Mouse (Mus musculus): ENCODE results near the gene Ccdc60.
"Not testable (repeated sequence)": the region's sequence is repeated elsewhere in the genome, so short reads cannot be mapped to it uniquely, and the experiment has no call there.

Gene Ccdc60

GRCm38 (mm10) chr5:116180594-116180993, 108.2 kb downstream of the Ccdc60 start:
- DNase-seq = no peak

DNA sequence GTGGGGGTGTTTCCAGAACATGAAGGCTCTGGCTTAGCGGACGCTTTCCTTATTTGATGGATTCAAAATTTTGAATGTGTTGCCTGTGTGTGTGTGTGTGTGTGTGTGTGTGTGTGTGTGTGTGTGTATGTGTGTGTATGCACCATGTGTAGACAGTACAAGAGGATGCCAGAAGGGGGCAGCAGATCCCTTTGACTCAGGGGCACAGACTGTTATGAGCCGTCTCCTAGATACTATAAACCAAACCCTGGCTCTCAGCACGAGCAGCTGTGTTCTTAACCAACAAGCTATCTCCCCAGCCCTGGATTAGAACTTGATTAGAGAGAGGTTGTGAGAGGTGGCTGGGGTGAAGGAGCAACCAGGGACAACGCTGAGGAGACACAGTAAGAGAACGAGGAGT, 117.1 kb downstream of the Ccdc60 start:
- no peak for DNase-seq

GRCm38 (mm10) chr5:116166965-116167364, 121.8 kb downstream of the Ccdc60 start:
- DNase-seq = no peak

DNA sequence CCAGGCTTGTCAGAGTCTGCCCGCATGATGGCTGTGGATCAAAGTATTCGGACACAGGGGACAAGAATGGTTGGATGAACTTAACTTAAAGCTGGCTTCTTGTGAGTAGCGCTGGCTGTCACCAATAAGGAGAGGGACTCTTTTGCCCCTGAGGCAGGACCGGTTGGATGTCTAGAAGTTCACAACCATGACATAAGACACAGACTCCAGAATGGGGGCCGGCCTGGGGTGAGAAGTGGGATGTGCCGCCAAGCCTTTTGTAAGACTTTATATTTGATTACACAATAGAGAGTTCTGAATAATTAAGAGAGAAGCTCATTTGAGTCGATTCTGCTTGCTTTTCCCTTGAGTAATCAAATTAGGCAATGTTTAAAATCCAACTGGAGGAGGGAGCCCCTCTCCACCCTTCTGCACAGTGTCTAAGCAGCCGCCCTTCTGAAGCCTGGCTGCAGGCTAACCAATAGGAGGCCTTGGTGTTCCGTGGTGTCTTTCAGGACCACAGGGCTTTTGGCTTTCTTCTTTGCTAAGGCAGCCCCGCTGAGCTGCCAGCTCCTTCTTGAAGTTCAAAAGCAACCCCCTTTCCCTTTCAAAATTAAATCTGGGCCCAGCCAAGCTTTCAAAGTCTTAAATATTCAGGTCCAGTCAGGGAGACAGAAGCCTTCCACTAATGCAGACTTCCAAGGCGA, 123.4 kb downstream of the Ccdc60 start:
- DNase-seq = no peak

DNA sequence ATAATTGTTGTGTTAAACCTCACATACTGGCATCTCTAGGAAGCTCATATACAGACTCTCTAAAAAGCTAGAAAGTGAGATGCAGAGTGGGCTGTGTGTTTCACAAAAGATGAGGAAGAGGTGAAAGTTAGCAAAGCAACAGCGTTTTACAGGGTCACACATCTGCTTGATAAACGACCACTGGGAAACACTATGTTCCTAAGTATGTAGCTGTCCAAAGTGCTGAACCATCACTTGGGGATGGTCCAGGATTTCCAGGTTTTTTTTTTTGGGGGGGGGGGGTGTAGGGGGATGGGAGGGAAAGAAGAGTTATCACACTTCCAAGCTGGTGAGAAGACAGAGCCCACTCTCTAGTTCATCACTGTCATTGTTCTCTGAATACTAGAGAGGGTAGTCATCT, 134.0 kb downstream of the Ccdc60 start:
- no peak for DNase-seq

DNA sequence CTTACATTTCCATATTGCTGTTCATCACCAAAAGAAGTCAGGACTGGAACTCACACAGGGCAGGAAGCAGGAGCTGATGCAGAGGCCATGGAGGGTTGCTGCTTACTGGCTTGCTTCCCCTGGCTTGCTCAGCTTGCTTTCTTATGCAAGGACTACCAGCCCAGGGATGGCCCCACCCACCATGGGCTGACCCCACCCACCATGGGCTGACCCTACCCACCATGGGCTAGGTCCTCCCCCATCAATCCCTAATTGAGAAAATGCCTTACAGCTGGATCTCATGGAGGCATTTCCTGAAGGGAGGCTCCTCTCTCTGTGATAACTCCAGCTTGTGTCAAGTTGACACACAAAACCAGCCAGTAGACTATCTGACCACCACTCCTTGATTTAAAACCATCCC, 142.3 kb downstream of the Ccdc60 start:
- not testable (repeated sequence) for DNase-seq

DNA sequence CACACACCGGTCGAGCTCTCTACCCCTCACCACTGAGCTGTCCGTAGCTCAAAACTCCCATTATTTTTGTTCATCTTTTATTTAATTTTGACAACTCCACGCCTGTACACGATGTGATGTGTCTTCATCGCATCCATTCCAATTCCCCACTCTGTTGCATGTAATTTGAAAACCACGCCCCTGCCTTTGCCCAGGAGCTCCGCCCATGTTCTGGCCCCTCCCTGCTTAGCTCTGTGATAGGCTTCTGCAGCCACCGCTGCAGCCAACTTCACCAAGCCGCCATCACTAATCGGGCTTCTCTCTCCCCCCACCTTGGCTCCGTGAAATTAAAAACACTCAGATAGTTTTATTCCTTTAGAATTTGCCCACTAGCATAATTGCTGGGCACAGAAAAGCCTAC, 144.1 kb downstream of the Ccdc60 start:
- no peak for DNase-seq

- DNase-seq = no peak
Observed at GRCm38 (mm10) chr5:116140682-116141081, 148.1 kb downstream of the Ccdc60 start.

GRCm38 (mm10) chr5:116123344-116123743, 165.4 kb downstream of the Ccdc60 start:
- DNase-seq = peak; percentile 95

DNA sequence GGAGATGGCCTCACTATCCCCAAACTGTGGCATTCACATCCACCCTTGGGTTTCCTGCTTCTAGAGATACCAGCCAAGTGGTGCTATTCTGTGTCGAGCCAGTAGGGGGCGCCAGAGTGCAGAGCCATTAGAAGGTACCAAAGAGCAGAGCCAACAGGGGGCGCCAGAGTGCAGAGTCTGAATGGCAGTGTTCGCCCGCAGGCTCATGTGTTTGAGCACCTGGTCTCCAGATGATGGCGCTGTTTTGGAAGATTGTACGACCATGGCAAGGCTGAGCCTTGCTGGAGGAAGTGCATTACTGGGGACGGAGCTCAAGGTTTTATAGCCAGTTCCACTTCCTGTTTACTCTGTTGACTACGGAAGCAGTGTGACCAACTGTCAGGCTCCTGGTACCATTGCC, 172.2 kb downstream of the Ccdc60 start:
- DNase-seq = peak; percentile 87

GRCm38 (mm10) chr5:116116110-116116509, 172.7 kb downstream of the Ccdc60 start:
- peak; percentile 61 for DNase-seq

- peak; percentile 29 for DNase-seq
Observed at GRCm38 (mm10) chr5:116115071-116115834, 173.5 kb downstream of the Ccdc60 start.

DNA sequence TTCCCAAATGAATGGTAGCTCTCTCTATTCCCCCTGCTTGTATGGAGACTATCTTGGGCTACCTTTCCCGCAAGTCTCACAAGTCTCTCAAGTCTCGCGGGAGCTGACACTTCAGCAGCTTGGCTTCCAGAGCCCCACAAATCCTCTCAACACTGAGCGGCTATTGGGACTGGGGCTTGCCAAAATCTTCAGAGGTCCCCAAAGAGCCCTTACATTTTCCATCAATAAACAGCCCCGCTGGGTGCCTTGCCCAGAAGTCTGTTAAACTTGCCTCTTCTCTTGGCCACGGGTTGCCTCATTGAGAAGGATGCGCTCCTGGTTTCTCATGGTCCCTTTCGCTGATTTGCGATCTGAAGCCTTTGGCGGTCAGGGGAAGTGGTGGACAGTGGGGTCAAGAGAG, 180.1 kb downstream of the Ccdc60 start:
- peak; percentile 76 for DNase-seq

DNA sequence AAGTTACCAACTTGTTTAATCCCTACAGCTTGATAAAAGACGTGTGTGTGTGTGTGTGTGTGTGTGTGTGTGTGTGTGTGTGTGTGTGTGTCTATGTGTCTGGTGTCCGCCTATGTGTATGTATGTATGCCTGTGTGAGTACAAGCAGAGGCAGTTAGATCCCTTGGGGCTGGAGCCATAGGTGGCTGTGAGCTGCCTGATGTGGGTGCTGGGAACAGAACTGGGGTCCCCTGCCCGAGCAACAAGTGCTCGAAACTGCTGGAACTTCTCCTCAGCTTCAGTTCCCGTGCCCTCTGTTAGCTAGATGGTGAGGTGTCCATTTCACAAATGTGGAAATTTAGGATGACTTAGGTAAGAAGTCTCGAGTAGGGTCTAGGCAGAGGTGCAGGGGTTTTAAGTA, 204.6 kb downstream of the Ccdc60 start:
- DNase-seq = peak; percentile 63

- peak; percentile 72 for DNase-seq
Observed at GRCm38 (mm10) chr5:116083081-116083480, 205.7 kb downstream of the Ccdc60 start, which contains the start of gene Tmem233. Tmem233 (minus strand) TSS chr5:116083244.

DNA sequence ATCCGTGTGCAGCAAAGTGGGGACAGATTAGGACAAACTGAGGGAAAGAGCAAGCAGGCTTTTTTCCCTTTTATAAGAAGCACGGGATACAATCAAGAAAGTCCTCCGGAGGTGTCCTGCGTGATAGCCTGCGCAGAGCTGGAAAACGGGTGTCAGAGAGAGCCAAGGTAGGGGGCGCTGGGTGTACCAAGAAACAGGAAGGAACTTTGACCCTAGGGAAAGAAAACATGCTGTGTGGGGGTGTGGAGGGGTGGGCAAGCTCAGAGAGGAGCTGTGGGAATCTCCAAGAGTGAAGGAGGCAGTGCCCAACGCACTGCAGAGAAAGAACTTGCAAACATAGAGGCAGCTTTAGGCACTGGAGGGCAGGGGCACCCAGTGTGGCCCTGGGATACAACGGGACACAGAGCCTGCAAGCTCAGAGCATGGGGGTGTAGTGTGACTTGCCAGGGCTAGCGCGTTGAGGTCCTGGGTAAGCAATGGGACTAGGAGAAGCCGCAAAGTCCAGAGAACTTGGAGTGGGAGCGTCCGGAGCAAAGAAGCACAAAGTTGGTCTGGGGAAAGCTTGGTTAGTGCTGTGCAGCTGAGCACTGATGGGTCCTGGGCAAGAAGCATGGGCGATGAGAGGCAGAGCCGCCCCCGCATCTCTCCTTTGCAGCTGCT, 206.4 kb downstream of the Ccdc60 start:
- DNase-seq = peak; percentile 79

DNA sequence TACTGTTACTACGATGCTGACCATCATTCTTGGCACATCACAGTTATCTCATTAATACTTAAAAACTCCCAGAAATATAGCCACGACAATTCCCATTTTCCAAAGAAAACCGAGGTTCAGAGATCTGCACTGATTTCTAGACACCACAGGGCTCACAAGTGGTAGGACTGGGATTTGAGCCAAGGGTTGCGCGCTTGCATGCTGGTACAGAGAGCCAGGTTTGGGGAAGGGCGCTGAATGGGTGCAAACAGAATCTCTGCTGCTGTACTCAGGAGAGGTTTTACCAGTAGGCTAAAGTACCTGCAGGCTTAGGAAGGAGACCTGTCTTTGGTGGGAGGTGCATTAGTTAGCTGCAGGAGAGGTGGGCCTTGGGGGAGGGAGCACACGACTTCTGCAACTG, 207.2 kb downstream of the Ccdc60 start:
- DNase-seq = peak; percentile 18

- peak; percentile 79 for DNase-seq
Observed at GRCm38 (mm10) chr5:116080736-116081135, 208.0 kb downstream of the Ccdc60 start.

Data from heart, adult 11 months (tissue).